Mouse (Mus musculus) embryonic stem cell, embryonic (primary cell): ENCODE measurements at regions not wholly inside any gene's neighbourhood (a gene's known extent, or its start where the extent isn't known, plus 50 kb on each side); places are given as distances from the start of the nearest gene placed in this dataset.

Source experiments
- CTCF ChIA-PET, 4 experiments: fragments of 300-600 bp in 2 of 4; fragments of 350-600 bp in 2 of 4; sonication (Branson Sonifier 250); formaldehyde crosslinking; loops; one replicate each; lab custom pipeline; 2022; ENCODE audit warnings: inconsistent platforms in 2 of 4; lab: Charles Lee
- POLR2A ChIA-PET, 4 experiments: fragments of 300-600 bp in 2 of 4; fragments of 350-600 bp in 2 of 4; sonication (Branson Sonifier 250); formaldehyde crosslinking; loops; one replicate each; lab custom pipeline; 2022; ENCODE audit warnings: antibody characterized with exemption in 4 of 4, inconsistent platforms in 1 of 4; lab: Charles Lee

DNA sequence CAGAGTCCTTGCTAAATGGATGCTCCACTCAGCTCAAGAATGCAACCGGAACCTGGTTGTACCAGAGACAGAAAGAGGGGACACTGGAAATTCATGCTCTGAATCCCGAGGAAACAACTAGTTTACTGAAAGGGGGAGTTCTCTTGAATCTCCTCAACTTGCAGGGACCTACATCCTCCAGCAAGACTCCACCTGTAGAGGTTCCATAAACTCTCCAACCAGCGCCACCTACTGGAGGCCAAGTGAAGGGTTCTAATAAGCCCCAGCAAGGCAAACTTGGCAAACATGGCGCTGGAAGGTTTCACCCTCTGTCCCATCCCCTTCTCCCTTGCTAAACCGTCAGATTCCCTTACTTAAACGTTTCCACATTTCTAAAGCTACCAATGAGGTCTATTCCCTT, 433.0 kb upstream of the Castor2 start:
- ChIA-PET CTCF (interaction anchor here in 3 of 4 experiments (0.6 to 1.3 kb wide), 5 partner anchors 9 to 340 kb away, joined by 3 to 5 read pairs (median 3); no protein-coding TSS in a partner anchor), POLR2A (interaction anchor here in 2 of 4 experiments (0.6 to 0.9 kb wide), 2 partner anchors 9 to 13 kb away, joined by 3 read pairs; no protein-coding TSS in a partner anchor)

DNA sequence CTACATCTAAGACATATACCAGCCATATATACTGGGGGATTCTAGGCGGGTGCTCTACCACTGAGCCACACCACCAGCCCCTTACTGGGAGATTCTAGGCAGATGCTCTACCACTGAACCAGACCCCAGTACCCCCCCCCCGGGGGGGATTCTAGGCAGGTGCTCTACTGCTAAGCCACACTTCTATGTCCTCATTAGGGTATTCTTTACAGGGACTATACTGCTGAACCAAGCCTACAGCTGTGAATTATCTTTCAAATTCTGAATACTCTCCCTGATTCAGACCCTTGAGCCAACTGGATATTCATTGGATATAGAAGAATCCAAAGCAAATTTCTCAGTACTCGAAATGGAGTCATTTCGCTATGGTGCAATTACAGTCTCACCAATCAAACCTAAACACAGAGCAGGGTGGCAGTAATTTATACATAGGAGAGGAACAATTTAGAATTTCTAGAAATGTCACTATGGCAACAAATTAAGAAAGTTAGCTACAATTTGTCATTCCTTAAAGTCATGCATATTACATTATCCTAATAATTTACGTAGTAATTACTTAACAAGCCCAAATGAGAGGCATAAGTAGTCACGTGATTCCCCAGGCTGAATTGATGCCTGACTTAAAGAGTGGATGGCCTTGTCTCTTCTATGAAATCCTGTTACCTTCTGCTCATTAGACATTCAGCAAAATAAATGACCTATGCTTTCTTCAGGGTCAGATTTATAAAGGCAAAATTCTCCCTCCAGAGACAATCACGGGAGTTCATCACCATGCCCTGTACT, 436.8 kb upstream of the Castor2 start:
- POLR2A ChIA-PET, result no interaction called here
- CTCF ChIA-PET, result no interaction called here

DNA sequence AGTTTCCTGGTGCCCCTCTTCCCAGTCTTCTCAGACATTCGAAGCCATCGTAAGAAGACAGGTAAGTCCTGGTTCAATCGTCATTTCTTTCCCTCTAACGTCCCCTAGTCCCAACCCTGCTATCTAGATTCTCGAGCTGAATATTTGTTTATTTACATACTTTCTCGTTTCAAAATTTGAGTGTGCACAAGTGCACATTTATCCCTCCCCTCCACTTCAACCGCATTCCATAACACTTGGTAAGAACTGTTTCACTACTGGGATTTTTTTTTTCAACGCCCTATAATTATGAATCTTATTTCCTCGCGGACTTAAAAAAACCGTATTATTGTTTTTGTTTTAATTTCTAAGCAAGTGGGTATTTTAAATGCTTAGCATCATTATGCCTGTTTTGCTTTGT, 439.2 kb upstream of the Castor2 start:
- ChIA-PET CTCF (no interaction called here), POLR2A (no interaction called here)

DNA sequence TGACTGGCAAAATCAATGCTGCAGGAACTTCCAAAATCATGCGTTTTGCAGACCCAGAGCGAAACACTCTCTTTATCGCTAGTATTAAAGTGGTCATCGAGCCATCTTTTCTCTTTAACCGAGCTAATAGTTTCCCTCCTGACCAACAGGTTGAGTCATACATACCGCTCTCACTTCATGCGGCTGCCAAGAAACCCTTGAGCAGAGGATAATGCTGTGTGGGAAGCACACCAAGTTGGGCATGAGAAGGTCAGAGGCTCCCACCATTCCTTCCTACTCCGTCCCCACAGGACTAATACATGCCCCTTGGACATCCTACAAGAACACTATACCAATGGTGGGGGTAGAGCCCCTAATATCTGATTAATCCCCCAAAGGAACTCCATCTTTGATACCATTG, 442.7 kb upstream of the Castor2 start:
- CTCF ChIA-PET, result interaction anchor here in 3 of 4 experiments (0.6 kb wide), 3 partner anchors 75 to 1552 kb away, joined by 3 to 7 read pairs (median 4); no protein-coding TSS in a partner anchor
- POLR2A ChIA-PET, result no interaction called here

DNA sequence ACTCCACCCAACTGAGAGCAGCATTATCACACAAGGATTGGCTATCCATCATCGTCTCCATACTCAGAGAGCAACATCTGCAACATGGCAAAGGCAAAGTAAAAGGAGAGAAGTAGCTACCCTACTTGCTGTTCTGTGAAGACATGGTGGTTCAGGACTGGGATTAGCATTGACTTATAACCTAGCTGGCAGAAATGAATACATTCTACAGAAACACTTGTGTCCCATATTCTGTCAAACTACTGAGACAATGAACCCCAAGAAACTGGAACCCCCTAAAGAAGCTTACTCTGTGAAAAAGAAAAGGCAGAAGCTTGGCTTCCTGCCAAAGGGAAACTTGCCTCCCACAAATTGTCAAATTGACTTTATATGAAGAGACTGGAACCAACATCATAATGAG, 446.1 kb upstream of the Castor2 start:
- ChIA-PET CTCF (no interaction called here), POLR2A (no interaction called here)

DNA sequence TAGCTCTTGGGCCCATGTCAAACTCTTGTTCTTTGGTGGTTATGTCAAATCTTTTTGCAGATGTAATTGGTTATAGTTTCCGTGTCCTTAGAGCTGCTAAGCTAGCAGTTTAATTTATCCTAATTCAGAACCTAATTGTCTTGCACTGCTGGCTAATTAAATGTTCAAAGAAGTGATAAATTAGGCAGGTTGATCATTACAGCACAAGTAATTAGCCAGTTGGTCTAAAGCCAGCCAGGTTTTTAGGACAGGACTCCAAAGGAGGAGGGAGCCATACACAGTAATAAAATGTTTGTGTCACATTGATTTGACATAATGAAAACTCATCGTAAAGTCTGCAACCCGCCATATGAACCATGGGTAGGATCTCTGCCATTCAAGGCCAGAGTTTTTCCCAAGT, 449.3 kb upstream of the Castor2 start:
- ChIA-PET CTCF (no interaction called here), POLR2A (no interaction called here)

DNA sequence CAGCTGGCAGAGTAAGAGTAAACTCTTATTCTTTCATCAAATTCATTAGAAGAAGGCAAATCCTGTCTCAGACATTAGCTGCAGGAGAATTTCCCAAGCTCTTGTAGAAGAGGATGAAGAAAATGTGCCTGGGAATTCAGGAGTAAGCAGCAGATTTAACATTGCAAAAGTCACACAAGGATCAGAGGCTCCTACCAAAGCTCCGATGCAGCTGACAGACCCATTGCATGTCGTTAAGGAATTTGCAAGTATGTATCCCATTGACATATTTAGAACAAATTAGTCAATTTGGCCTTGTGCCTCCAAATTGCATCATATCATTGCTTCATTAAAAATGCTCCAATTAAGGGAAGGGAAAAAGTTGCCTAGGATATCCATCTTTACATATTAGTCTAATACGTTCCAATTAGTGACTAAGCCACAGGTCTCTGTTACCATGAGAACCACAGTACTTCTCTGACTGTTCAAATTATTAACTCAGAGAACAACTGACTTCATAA, 453.8 kb upstream of the Castor2 start:
- POLR2A ChIA-PET, result no interaction called here
- CTCF ChIA-PET, result no interaction called here

GRCm38 (mm10) chr5:133643326-133643725, 456.2 kb upstream of the Castor2 start:
- ChIA-PET POLR2A (no interaction called here), CTCF (no interaction called here)

GRCm38 (mm10) chr5:133634481-133634880, 465.0 kb upstream of the Castor2 start:
- POLR2A ChIA-PET, result interaction anchor here in 1 of 4 experiments (1.7 kb wide), 1 partner anchor 14 kb away, joined by 3 read pairs; no protein-coding TSS in a partner anchor
- CTCF ChIA-PET, result no interaction called here

DNA sequence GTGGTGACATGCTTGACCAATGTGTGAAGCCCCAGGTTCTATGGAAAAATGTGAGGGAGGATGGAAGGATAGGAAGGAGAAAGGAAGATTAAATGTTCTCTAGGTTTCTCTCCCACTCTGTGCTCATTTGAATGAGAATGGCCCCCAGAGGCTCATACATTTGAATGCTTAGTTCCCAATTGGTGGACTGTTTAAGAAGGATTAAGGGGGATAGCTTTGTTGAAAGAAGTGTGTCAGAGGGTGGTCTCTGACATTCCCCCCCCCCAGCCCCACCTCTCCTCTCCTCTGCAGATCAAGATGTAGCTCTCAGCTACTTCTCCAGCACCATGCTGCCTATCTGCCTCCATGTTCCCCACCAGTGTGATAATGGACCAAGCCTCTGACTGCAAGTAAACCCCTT, 467.7 kb upstream of the Castor2 start:
- POLR2A ChIA-PET, result no interaction called here

GRCm38 (mm10) chr5:133619347-133619746, 480.2 kb upstream of the Castor2 start:
- CTCF ChIA-PET, result interaction anchor here in 1 of 4 experiments (0.6 kb wide), 1 partner anchor 47 kb away, joined by 3 read pairs; no protein-coding TSS in a partner anchor
- POLR2A ChIA-PET, result no interaction called here

More for the DNA sequence above, 467.7 kb upstream of the Castor2 start:
- CTCF ChIA-PET, result interaction anchor here in 2 of 4 experiments (0.6 to 0.7 kb wide), 2 partner anchors 79 to 531 kb away, joined by 3 to 6 read pairs; no protein-coding TSS in a partner anchor

DNA sequence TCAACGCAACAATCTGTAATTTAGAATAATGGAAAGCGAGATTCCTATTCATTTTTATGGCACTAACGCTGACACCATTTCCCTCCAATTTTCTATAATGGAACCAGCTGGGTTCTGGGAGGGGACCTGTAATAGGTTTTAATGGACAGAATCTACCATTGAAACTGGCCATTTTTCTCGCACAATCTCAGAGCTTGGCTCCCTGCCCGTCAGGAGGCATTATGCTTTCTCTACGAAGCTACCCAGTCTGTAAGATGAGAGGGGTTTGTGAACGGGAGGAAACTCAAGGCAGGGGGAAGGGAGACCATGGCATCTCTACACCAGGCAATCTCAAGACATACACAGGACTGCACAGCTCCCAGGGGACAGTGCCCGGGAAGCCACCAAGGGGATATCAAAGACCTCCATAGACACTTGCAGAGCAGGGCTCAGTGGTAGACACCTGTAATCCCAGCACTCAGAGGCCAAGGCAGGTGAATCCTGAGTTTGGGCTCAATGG, 498.2 kb upstream of the Castor2 start:
- CTCF ChIA-PET, result interaction anchor here in 1 of 4 experiments (0.6 kb wide), 1 partner anchor 11 kb away, joined by 3 read pairs; no protein-coding TSS in a partner anchor
- POLR2A ChIA-PET, result interaction anchor here in 1 of 4 experiments (0.6 kb wide), 2 partner anchors 110 to 1079 kb away, joined by 4 to 7 read pairs; no protein-coding TSS in a partner anchor

DNA sequence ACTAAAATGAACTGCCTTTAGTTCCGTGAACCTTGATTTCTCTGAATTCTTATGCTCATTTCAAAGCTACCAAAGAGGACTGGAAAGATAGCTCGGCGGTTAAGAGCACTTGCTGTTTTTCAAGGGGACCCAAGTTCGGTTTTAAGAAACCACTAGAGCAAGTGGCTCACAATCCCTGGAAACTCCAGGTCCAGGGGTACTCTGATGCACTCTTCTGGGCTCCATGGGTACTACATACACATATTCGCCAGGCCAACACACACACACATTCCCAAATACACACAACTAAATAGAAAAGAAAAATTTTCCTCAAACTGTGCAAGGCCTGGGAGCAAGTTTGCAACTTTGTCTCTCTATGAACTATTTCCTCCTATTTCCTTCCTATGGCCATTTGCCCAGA, 498.9 kb upstream of the Castor2 start:
- CTCF ChIA-PET, result interaction anchor here in 1 of 4 experiments (0.6 kb wide), 1 partner anchor 975 kb away, joined by 3 read pairs; no protein-coding TSS in a partner anchor
- POLR2A ChIA-PET, result interaction anchor here in 1 of 4 experiments (0.6 kb wide), 1 partner anchor 109 kb away, joined by 7 read pairs; no protein-coding TSS in a partner anchor

GRCm38 (mm10) chr5:133598105-133598504, 501.4 kb upstream of the Castor2 start:
- CTCF ChIA-PET, result no interaction called here

DNA sequence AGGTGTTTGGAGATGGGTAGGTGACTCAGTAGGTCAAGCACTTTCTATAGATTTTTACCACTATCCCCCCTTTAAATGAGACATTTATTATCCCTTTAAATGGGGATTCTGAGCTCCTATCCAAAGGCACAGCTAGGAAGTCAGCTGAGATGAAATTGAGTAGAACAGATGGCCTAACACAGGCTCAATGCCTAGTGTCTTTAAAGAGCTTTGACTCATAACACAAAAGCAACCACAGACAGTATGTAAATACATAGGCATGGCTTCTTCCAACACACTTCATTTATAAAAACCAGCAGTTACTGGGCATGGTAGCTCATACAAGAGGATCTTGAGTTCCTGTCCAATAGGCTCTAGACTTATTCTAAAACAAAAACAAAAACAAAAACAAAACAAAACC, 513.0 kb upstream of the Castor2 start:
- ChIA-PET CTCF (no interaction called here), POLR2A (no interaction called here)

More at GRCm38 (mm10) chr5:133598105-133598504, 501.4 kb upstream of the Castor2 start:
- POLR2A ChIA-PET, result no interaction called here

DNA sequence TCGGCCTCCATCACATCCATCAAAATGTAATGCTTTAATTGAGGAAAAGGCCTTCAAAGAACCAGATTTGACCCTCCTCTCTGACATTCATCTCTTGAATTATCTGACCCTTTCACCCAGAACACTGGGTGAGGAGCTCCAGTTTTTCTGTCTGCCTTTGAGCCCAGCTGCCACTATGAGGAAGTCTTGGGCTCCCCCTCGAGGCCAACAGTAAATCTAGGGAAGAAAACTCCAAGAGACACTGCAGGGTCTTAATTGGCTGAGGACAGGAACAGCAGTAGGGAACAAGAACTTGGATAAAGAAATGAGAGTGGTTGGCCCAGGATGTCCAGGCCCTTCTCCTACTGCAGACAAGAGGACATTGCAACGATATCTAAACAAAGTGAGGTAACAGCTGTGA, 514.3 kb upstream of the Castor2 start:
- ChIA-PET POLR2A (no interaction called here), CTCF (interaction anchor here (0.5 to 0.9 kb wide), 6 partner anchors 19 to 784 kb away, joined by 3 to 12 read pairs (median 4); no protein-coding TSS in a partner anchor)

GRCm38 (mm10) chr5:133576595-133576994, 522.9 kb upstream of the Castor2 start:
- CTCF ChIA-PET, result no interaction called here

DNA sequence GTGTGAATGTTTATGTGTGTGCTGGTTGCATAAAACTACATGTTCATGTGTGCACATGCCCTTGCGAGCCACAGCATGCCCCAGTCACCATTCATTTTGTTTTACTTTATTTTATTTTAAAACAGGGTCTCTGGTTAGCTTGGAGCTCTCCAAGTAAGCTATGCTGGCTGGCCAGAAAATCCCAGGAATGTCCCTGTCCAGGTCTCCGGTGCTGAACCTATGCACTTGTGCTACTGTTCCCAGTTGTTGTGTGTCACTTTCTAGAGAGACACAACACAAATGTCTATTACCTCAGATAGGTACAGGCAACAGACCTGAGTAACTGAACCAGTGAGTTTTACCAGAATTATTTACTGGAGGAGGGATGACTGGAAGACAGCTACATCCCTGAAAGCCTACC, 530.4 kb upstream of the Castor2 start:
- ChIA-PET POLR2A (no interaction called here), CTCF (no interaction called here)

More at GRCm38 (mm10) chr5:133576595-133576994, 522.9 kb upstream of the Castor2 start:
- POLR2A ChIA-PET, result no interaction called here

GRCm38 (mm10) chr5:133566506-133566905, 533.0 kb upstream of the Castor2 start:
- CTCF ChIA-PET, result interaction anchor here in 1 of 4 experiments (0.6 kb wide), 2 partner anchors 18 to 333 kb away, joined by 3 to 4 read pairs; no protein-coding TSS in a partner anchor
- POLR2A ChIA-PET, result no interaction called here

- CTCF ChIA-PET, result no interaction called here
Measured at GRCm38 (mm10) chr5:133550657-133551056, 548.9 kb upstream of the Castor2 start.

More at GRCm38 (mm10) chr5:133550657-133551056, 548.9 kb upstream of the Castor2 start:
- POLR2A ChIA-PET, result no interaction called here
